Mouse (Mus musculus) testis, adult 2 months (tissue): ENCODE data around the gene Dnajc12. TPM values are rescaled to one million over a fixed set of nuclear protein-coding genes. Genes with fewer than 3 reads are reported as not detected.
A peak's percentile ranks its signal among the peaks of the same experiment; 100 is the strongest.

Source experiments
- H3K27ac ChIP-seq: fragments of 200-500 bp; 2 replicates; pipeline ENCODE4 v1.5.1; 2012; ENCODE audit warnings: low read depth, low read length; ENCODE audit not compliant: control insufficient read depth, insufficient read depth
- H3K27me3 ChIP-seq: fragments of 200-500 bp; 2 replicates; pipeline ENCODE4 v1.6.1; 2012; ENCODE audit warnings: mild to moderate bottlenecking, low read length, moderate library complexity; ENCODE audit not compliant: control insufficient read depth, insufficient read depth
- H3K36me3 ChIP-seq: fragments of 200-500 bp; 2 replicates; pipeline ENCODE4 v1.6.1; 2012; ENCODE audit warnings: mild to moderate bottlenecking, low read length; ENCODE audit not compliant: control insufficient read depth, insufficient read depth
- H3K4me1 ChIP-seq: fragments of 200-500 bp; 2 replicates; pipeline ENCODE4 v1.6.1; 2012; ENCODE audit warnings: low read length; ENCODE audit not compliant: control insufficient read depth, insufficient read depth
- H3K4me3 ChIP-seq: fragments of 200-500 bp; 2 replicates; pipeline ENCODE4 v1.5.1; 2012; ENCODE audit warnings: low read depth, mild to moderate bottlenecking, low read length, moderate library complexity, mixed read lengths; ENCODE audit not compliant: control insufficient read depth
- CTCF ChIP-seq: fragments of 200-500 bp; IDR thresholded peaks from 2 replicates; pipeline ENCODE4 v1.5.1; 2012; ENCODE audit warnings: low read depth, mild to moderate bottlenecking, inconsistent platforms, low read length, moderate library complexity; ENCODE audit not compliant: control insufficient read depth, insufficient read depth, insufficient replicate concordance
- POLR2A ChIP-seq: fragments of 200-500 bp; IDR thresholded peaks from 2 replicates; pipeline ENCODE4 v1.6.1; 2012; ENCODE audit warnings: low read depth, mild to moderate bottlenecking, inconsistent platforms, low read length, moderate library complexity; ENCODE audit not compliant: control insufficient read depth
- polyA plus RNA-seq: library from polyadenylated mRNA; depleted of rRNA; stranded (reverse); fragments of >200 nt; gene quantifications from 2 replicates; pipeline ENCODE4 v1.2.3, GENCODE M21; 2012; rRNA removed

Gene Dnajc12
- polyA plus RNA-seq, 1 experiment: 1.6 TPM

DNA sequence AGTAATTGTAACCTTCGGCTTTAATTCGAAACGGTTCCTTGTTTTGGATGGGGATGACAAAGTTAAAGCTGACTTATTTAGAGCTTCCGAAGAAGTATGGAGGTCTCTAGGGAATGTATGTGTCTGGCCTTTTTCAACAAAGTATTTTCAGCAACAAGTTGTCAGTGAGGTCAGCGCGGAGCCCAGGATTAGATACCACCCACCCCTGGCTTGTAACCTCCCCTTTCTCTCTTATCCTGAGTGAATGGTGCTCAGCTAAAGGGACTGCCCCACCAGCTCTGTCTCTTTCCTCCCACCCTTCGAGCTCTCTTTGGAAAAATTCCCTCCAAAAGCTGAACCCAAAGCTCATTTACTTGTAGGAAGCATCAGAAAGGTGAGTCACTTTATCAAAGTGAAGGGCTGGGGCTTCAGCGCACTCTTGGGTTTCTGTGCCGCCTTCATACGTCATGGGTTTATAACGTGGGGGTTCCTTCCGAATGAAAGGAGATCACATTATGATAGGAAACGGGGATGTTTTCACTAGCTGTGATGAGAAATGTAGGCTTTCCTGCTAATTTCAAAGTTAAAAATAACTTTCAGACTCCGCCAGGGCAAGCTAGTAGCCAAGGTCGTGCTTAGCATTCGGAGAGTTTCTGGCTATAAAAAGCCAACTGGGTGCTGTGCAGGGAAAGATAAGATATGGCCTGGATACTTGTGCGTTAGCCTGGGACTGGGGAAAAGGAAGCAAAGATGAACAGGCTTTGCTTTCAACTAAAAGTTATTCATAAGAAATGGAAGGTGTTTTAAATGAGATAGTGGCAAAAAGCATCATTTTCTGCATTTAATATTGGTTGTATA lies 75.3 kb downstream of the Dnajc12 start:
- no peaks in the 10 kb centered on the region for H3K36me3 ChIP-seq
- no peaks in the 10 kb centered on the region for H3K27me3 ChIP-seq
- peaks cover 3% of the 10 kb centered on the region for H3K4me1 ChIP-seq
- TF ChIP-seq CTCF (no peak), POLR2A (no peak)
- peak overlapping the region; percentile 19 for H3K4me3 ChIP-seq
- peak overlapping the region; percentile 77 for H3K27ac ChIP-seq

Other genes with a start within 250 kb of the Dnajc12 start
- gene Mypn, start 178.5 kb upstream of the Dnajc12 start, polyA plus RNA-seq: 3.2 and 3.5 TPM in 2 replicates
- gene Herc4, start 138.6 kb upstream of the Dnajc12 start, polyA plus RNA-seq: 60.8 and 71.4 TPM in 2 replicates
- gene Sirt1, start 739 bp upstream of the Dnajc12 start, polyA plus RNA-seq: 5.8 and 7.0 TPM in 2 replicates
- gene Gm7075, start 39.3 kb downstream of the Dnajc12 start, polyA plus RNA-seq: 0.88 TPM in 1 of 2 replicates, not detected in the other
- gene Ctnna3, start 47.7 kb downstream of the Dnajc12 start, polyA plus RNA-seq: 35.0 and 38.9 TPM in 2 replicates